Mouse (Mus musculus) hindbrain, embryonic 15.5 days (tissue): ENCODE measurements at regions not wholly inside any gene's neighbourhood (a gene's known extent, or its start where the extent isn't known, plus 50 kb on each side); places are given as distances from the start of the nearest gene placed in this dataset.

Source experiments
- ATAC-seq: fragments of 200-750 bp; cut with Nextera tagmentation; 2 replicates; pipeline ENCODE4 v1.8.0; 2017; ENCODE audit warnings: low read depth, moderate number of reproducible peaks, moderate TSS enrichment; ENCODE audit not compliant: low FRiP score
- H3K27ac ChIP-seq: fragments of 300-500 bp; sonication (generic); replicated peaks from 2 replicates; pipeline ENCODE4 v1.5.1; 2015; ENCODE audit warnings: mild to moderate bottlenecking, inconsistent platforms
- H3K27me3 ChIP-seq: fragments of 300-500 bp; sonication (generic); 2 replicates; pipeline ENCODE4 v1.6.1; 2015; ENCODE audit warnings: control low read depth, inconsistent platforms
- H3K36me3 ChIP-seq: fragments of 300-500 bp; sonication (generic); 2 replicates; pipeline ENCODE4 v1.6.1; 2015; ENCODE audit warnings: control low read depth, inconsistent platforms
- H3K4me1 ChIP-seq: fragments of 300-500 bp; sonication (generic); replicated peaks from 2 replicates; pipeline ENCODE4 v1.6.1; 2015; ENCODE audit warnings: control low read depth, inconsistent platforms
- H3K4me2 ChIP-seq: fragments of 300-500 bp; sonication (generic); 2 replicates; pipeline ENCODE4 v1.6.1; 2015; ENCODE audit warnings: moderate library complexity, mild to moderate bottlenecking, inconsistent platforms
- H3K4me3 ChIP-seq: fragments of 300-500 bp; sonication (generic); 2 replicates; pipeline ENCODE4 v1.5.1; 2015; ENCODE audit warnings: mild to moderate bottlenecking, inconsistent platforms
- H3K9ac ChIP-seq: fragments of 300-500 bp; sonication (generic); 2 replicates; pipeline ENCODE4 v1.6.1; 2015; ENCODE audit warnings: inconsistent platforms
- H3K9me3 ChIP-seq: fragments of 300-500 bp; sonication (generic); 2 replicates; pipeline ENCODE4 v1.6.1; 2016; ENCODE audit warnings: control low read depth, inconsistent platforms
- WGBS: fragments of 180-500 bp; shearing (Covaris S2); methylation state at CpG from one replicate; pipeline ENCODE4 v1.1.7; 2015; 5-methylcytosine and 5-hydroxymethylcytosine counted together

DNA sequence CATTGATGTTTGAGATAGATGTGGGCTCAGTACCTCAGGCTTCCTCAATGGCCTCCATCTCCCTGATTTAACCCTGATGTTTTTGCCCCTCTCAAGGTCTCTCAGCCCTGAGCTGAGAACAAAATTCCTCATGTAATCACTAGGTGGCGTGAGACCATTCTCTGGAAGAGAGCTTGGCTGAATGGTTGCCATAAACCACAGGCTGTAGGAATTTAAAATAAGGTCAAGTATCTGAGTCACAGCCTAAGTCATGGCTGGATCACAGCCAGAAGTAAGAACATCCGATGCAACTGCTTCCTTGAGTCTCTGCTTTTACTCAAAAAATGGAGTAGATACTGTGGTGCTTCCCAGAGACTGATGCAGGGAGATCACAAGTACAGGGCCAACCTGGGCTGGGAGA, 77.1 kb upstream of the Xylt1 start:
- H3K4me3 ChIP-seq = no peak overlapping the region
- no peak overlapping the region for H3K27ac ChIP-seq
- no peak overlapping the region for H3K9ac ChIP-seq
- no peaks in the 10 kb centered on the region for H3K9me3 ChIP-seq
- WGBS = 53% methylated on average over 2 of the region's 2 CpGs
- H3K36me3 ChIP-seq = no peaks in the 10 kb centered on the region
- ATAC-seq = no peak
- H3K27me3 ChIP-seq = no peaks in the 10 kb centered on the region
- no peak overlapping the region for H3K4me2 ChIP-seq
- no peaks in the 10 kb centered on the region for H3K4me1 ChIP-seq

DNA sequence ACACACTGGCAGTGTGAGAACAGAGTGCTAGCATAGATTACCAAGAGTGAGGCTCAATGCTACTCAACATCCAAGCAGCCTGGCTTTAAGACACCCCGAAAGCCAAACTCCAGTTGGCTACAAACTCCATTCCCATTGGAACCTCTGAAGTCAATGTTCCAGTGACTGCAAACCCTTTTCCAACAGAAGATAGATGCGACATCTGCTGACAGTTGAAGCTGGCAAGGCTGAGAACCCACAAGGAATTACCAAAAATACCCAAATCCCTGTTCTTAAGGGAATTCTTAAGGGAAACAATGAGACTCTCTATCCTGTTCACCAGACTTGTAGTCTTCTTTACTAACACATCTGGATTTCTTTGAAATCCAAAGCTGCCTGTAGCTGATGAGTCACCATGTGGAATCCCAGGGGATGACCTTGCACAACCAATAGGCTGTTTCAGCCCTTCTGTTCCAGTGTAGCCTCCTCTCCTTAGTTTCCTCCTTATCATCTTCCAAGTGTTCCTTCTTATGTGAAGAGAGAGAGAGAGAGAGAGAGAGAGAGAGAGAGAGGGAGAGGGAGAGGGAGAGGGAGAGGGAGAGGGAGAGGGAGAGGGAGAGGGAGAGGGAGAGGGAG, 70.1 kb upstream of the Xylt1 start:
- 88% methylated on average over 2 of the region's 2 CpGs for WGBS
- ATAC-seq = no peak
- H3K9me3 ChIP-seq = no peaks in the 10 kb centered on the region
- H3K4me1 ChIP-seq = no peaks in the 10 kb centered on the region
- H3K27me3 ChIP-seq = no peaks in the 10 kb centered on the region
- H3K27ac ChIP-seq = no peak overlapping the region
- H3K4me3 ChIP-seq = no peak overlapping the region
- H3K36me3 ChIP-seq = no peaks in the 10 kb centered on the region
- no peak overlapping the region for H3K4me2 ChIP-seq
- H3K9ac ChIP-seq = no peak overlapping the region

- WGBS = 26% methylated on average over 4 of the region's 4 CpGs
Observed at GRCm38 (mm10) chr7:117311316-117311715, 69.5 kb upstream of the Xylt1 start.

DNA sequence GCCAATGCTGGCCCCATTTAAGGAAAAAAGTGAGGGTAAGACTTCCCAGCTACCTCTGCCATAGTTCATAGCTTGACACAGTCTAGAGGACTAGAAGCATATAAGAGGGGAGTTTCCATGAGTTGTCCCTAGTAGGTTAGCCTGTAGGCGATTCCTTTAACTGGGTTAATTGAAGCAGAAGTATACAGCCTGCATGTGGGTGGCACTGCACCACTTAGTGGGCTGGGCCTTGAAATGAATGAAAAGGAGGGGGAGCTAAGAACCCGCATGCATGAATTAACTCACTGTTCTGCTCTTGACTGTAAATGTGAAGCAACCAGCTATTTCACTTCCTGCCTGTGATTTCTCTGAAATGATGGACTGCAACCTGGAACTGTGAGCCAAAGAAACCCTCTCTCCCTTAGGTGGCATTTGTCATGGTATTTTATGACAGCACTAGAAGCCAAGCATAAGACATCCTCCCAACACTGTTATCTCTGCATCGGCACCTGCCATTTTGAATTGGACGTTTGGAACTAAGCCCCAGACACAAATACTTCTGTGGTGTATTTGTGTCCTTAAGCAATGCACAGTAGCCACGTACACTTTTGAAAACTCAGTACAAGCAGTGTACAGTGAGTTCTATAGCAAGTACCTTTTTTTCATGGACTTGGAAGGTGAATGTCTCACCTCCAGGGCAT, 64.5 kb upstream of the Xylt1 start:
- H3K9me3 ChIP-seq = no peaks in the 10 kb centered on the region
- H3K27ac ChIP-seq = no peak overlapping the region
- no peak overlapping the region for H3K4me2 ChIP-seq
- H3K9ac ChIP-seq = no peak overlapping the region
- 67% methylated on average over 5 of the region's 5 CpGs for WGBS
- H3K4me3 ChIP-seq = no peak overlapping the region
- H3K27me3 ChIP-seq = no peaks in the 10 kb centered on the region
- ATAC-seq = no peak
- no peaks in the 10 kb centered on the region for H3K4me1 ChIP-seq
- H3K36me3 ChIP-seq = no peaks in the 10 kb centered on the region

More at GRCm38 (mm10) chr7:117311316-117311715, 69.5 kb upstream of the Xylt1 start:
- H3K9ac ChIP-seq = no peak overlapping the region
- no peak overlapping the region for H3K4me3 ChIP-seq
- no peaks in the 10 kb centered on the region for H3K9me3 ChIP-seq
- H3K4me1 ChIP-seq = no peaks in the 10 kb centered on the region
- no peak overlapping the region for H3K4me2 ChIP-seq
- ATAC-seq = no peak
- H3K27ac ChIP-seq = no peak overlapping the region
- no peaks in the 10 kb centered on the region for H3K27me3 ChIP-seq
- no peaks in the 10 kb centered on the region for H3K36me3 ChIP-seq

- WGBS = 72% methylated on average over 2 of the region's 2 CpGs
- no peak overlapping the region for H3K9ac ChIP-seq
- no peaks in the 10 kb centered on the region for H3K4me1 ChIP-seq
- H3K9me3 ChIP-seq = no peaks in the 10 kb centered on the region
- H3K4me2 ChIP-seq = no peak overlapping the region
- H3K27me3 ChIP-seq = no peaks in the 10 kb centered on the region
- no peak overlapping the region for H3K27ac ChIP-seq
- H3K36me3 ChIP-seq = no peaks in the 10 kb centered on the region
- ATAC-seq = no peak
- H3K4me3 ChIP-seq = no peak overlapping the region
Observed at GRCm38 (mm10) chr7:117317362-117317761, 63.4 kb upstream of the Xylt1 start.

GRCm38 (mm10) chr7:117320552-117320951, 60.2 kb upstream of the Xylt1 start:
- Histone ChIP-seq H3K27ac (no peak overlapping the region), H3K9me3 (no peaks in the 10 kb centered on the region), H3K4me3 (no peak overlapping the region), H3K4me1 (no peaks in the 10 kb centered on the region), H3K27me3 (no peaks in the 10 kb centered on the region), H3K36me3 (no peaks in the 10 kb centered on the region), H3K4me2 (no peak overlapping the region), H3K9ac (no peak overlapping the region)
- WGBS = 57% methylated on average over 6 of the region's 6 CpGs
- ATAC-seq = no peak
